Mouse (Mus musculus): ENCODE measurements at regions not wholly inside any gene's neighbourhood (a gene's known extent, or its start where the extent isn't known, plus 50 kb on each side); places are given as distances from the start of the nearest gene placed in this dataset.
"Not testable (repeated sequence)": the region's sequence is repeated elsewhere in the genome, so short reads cannot be mapped to it uniquely, and the experiment has no call there.

DNA sequence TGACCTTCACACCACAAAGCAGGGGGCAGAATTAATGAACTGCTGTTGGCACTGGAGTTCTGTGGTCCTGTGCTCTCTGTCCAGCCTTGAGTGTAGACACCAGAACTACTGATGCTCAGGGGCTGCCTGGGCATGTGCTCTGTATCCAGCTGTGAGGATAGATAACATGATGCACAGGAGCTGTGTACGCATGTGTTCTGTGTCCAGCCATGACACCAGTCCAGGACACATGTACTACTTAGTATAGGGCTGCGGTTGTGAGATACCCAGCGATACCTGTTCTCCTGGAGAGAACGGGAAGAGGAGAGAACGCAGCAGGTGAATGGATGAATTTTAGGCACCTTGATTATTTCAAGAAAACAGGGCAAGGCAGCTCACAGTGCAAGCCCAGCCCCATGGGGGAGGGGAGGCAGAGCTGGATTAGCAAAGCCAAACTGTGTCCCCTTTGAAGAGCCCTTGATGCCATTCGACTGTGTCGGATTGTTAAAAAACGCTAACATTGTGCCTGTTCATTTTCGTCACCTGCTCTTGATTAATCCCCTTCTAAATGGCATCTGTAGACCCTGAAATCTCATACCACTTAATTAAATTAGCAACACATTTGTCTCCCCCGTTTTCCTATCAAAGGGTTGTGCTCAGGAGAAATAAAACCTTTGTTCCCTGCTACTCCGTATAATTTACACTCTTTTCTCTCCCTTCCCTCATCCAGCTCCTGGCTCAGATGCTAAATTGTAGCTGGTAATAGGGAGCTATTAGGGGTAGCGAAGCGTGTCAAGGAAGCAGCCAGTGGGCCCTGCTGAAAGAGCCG, 218.8 kb upstream of the Irx4 start:
- TF ChIP-seq POLR2A (IDR thresholded peaks at IDR 0.05; ENCODE audit: borderline replicate concordance, extremely low read depth, low read depth, low read length): no peak
- TF ChIP-seq CTCF (IDR thresholded peaks at IDR 0.05; ENCODE audit: insufficient read depth, low read length): no peak
- no peaks in the 10 kb centered on the region for H3K4me1 ChIP-seq (ENCODE audit: control insufficient read depth, insufficient read depth, low read length)
- DNase-seq: no peak
- WGBS: 55% methylated on average over 14 of the region's 14 CpGs
- H3K4me3 ChIP-seq (replicated peaks; ENCODE audit: extremely low read depth, low read depth, low read length): no peak overlapping the region

DNA sequence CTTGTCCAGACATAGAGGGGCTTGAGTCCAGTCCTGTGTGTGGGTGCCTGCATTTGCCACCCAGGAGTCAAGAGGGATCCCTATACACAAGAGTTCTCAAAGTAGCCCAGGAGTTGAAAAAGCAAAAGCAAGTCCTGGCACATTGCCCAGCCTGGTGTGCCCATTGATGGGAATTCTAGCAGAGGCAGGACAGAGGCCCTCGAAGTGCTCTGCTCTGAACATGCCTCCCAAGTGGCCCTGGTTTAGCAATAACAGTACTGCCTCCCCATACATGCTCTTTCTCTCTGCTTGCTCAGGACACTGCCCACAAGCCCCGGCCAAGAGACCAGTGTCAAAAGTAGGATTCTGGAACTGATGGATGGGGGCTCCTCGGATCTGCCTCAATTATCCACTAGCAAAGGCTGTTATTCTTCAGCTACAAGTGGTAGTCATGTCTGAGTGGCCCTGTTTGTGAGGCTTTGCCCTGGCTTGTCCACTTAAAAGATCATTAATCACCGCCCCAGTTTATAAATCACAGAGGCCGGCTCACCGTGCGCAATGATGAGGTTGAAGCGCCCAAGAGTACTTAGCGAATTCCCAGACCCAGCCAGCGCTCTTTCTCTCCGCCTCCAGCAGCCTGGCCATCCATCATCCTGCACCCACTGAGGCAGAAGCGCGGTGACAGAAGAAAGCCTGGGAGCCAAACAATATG, 190.3 kb upstream of the Irx4 start:
- no peaks in the 10 kb centered on the region for H3K4me1 ChIP-seq (ENCODE audit: control insufficient read depth, insufficient read depth, low read length)
- no peak for DNase-seq
- 14% methylated on average over 13 of the region's 13 CpGs for WGBS
- H3K4me3 ChIP-seq (replicated peaks; ENCODE audit: extremely low read depth, low read depth, low read length): no peak overlapping the region
- TF ChIP-seq POLR2A (IDR thresholded peaks at IDR 0.05; ENCODE audit: borderline replicate concordance, extremely low read depth, low read depth, low read length): no peak
- TF ChIP-seq CTCF (IDR thresholded peaks at IDR 0.05; ENCODE audit: insufficient read depth, low read length): no peak

DNA sequence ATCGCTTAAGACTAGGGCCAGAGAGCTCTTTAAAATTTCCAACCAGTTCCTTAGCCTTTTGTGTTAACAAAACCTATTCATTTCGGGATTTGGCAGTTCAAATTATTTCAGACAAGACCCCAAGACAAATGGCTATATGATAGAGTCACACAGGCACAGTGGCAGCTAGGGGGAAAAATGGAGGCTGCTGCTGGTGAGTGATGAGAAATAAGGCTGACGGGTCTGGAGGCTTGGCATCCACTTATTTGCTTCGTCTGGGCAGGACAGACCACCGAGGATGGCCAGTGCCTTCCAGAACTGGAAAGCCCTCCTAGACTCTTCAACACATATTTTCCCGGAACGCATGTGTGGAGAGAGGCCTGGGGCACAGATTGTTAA, 189.8 kb upstream of the Irx4 start:
- whole genome bisulfite sequencing: 20% methylated on average over 7 of the region's 7 CpGs
- TF ChIP-seq POLR2A (IDR thresholded peaks at IDR 0.05; ENCODE audit: borderline replicate concordance, extremely low read depth, low read depth, low read length): no peak
- TF ChIP-seq CTCF (IDR thresholded peaks at IDR 0.05; ENCODE audit: insufficient read depth, low read length): no peak
- no peak for DNase-seq
- Histone ChIP-seq H3K4me3 (replicated peaks; ENCODE audit: extremely low read depth, low read depth, low read length) (no peak overlapping the region), H3K4me1 (ENCODE audit: control insufficient read depth, insufficient read depth, low read length) (no peaks in the 10 kb centered on the region)

DNA sequence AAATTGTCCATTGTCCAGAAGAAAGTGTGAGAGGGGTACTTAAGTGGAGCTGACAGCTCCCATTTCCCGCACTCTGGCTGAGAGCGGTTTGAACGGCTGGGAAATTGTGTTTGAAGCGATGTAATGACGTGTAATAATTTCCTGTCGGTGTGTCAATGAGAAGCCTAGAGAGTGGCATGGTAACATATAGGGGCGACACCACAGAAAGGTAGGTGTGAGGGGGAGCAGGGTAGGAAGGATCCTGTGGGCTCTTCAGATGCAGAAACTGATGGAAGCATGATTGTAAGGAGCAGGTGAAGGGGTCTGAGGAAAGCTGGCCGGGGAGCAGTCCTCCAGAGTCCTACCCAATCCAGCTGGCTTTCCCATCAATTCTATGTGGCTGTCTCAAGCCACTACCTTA, 189.2 kb upstream of the Irx4 start:
- no peak for DNase-seq
- 33% methylated on average over 8 of the region's 8 CpGs for WGBS

DNA sequence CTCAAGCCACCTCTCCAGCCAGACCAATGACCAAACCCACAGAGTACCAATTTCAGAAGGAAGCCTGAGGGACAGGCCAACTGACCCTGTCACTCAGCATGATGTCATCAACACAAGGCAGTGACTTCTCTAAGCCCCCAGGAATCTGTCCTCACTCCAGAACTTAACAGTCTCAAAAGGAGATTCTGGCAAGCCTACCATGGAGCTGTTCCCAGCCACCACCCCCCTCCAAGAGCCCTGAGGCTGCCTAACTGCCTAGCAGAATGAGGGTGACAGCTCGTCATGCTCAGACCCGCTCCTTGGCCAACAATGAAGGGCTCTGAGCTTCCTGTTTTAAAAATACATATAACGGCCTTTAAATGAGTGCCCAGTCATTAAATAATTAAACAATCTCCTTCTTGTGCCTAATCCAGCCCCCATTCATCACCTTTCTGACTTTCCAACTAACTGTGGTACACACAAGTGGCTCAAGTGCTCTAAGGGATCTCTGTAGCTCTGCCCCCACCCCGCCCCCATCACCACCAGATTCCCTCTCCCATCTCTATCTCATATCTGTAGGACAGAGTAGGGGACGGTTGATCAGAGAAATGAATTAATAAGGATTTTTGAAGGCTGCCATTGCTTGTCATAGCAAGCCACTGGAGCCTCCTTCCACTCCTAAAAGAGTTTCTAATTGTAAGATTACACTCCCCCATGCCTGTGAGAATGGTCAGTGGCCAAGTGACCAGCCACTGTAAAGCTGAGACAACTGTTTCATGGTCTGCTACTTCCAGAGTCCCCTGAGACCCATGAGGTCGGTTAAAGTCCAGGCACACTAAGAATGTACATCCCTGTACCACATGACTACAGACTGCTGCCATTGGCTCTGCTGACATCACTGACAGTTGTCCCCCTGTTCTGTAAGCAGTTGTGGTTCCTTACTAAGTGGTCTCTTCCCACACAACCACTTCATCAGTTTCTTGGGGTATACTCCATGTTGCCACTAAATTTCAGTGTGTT, 188.1 kb upstream of the Irx4 start:
- TF ChIP-seq POLR2A (IDR thresholded peaks at IDR 0.05; ENCODE audit: borderline replicate concordance, extremely low read depth, low read depth, low read length) (no peak), CTCF (IDR thresholded peaks at IDR 0.05; ENCODE audit: insufficient read depth, low read length) (no peak)
- H3K4me3 ChIP-seq (replicated peaks; ENCODE audit: extremely low read depth, low read depth, low read length): no peak overlapping the region
- 39% methylated on average over 6 of the region's 6 CpGs for WGBS
- no peak for DNase-seq
- H3K4me1 ChIP-seq (ENCODE audit: control insufficient read depth, insufficient read depth, low read length): no peaks in the 10 kb centered on the region

More for the DNA sequence above, 189.2 kb upstream of the Irx4 start:
- H3K4me1 ChIP-seq (ENCODE audit: control insufficient read depth, insufficient read depth, low read length): no peaks in the 10 kb centered on the region
- no peak overlapping the region for H3K4me3 ChIP-seq (replicated peaks; ENCODE audit: extremely low read depth, low read depth, low read length)
- TF ChIP-seq CTCF (IDR thresholded peaks at IDR 0.05; ENCODE audit: insufficient read depth, low read length) (no peak), POLR2A (IDR thresholded peaks at IDR 0.05; ENCODE audit: borderline replicate concordance, extremely low read depth, low read depth, low read length) (no peak)

DNA sequence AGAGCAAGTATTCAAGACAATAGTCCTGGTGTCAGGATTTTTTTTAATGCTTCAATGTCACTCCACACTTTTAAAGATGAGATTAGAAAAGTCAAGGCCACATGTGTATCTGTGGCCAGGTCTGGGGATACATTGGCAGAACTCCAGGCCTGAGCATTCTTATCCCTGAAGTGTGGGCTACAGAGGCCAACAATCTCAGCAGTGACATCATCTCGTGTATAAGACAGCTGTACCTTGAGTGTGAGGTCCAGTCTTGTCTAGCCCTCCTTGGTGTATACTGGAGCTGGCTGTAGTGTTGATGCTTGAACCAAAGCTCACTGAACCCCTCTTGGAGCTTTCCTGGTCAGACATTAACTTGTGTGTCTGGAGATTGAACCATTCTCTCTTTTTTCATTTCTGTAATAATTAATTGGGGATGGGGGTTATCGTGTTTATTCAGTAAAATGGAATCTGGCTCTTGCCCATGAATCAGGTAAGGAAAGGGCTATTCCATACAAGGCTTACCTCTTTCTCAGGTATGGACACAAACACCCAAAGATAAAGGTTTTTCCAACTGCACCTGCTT, 182.3 kb upstream of the Irx4 start:
- no peak for DNase-seq
- no peak for TF ChIP-seq POLR2A (IDR thresholded peaks at IDR 0.05; ENCODE audit: borderline replicate concordance, extremely low read depth, low read depth, low read length)
- 51% methylated on average over 2 of the region's 2 CpGs for WGBS
- Histone ChIP-seq H3K4me1 (ENCODE audit: control insufficient read depth, insufficient read depth, low read length) (no peaks in the 10 kb centered on the region), H3K4me3 (replicated peaks; ENCODE audit: extremely low read depth, low read depth, low read length) (no peak overlapping the region)

DNA sequence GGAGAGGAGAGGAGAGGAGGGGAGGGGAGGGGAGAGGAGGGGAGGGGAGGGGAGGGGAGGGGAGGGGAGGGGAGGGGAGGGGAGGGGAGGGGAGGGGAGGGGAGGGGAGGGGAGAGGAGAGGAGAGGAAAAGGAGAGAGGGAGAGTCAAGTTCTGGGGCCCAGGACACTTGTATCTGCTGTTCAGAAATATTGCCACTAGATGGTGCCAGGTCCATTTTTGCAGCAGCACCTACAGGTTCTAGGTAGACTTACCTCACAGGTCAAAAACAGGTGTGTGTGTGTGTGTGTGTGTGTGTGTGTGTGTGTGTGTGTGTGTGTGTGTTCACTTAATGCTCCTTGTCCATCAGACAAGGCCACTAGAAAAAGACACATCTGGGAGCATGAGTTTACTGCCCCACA, 172.5 kb upstream of the Irx4 start:
- H3K4me3 ChIP-seq (replicated peaks; ENCODE audit: extremely low read depth, low read depth, low read length); DNase-seq; H3K4me1 ChIP-seq (ENCODE audit: control insufficient read depth, insufficient read depth, low read length): not testable (repeated sequence)

DNA sequence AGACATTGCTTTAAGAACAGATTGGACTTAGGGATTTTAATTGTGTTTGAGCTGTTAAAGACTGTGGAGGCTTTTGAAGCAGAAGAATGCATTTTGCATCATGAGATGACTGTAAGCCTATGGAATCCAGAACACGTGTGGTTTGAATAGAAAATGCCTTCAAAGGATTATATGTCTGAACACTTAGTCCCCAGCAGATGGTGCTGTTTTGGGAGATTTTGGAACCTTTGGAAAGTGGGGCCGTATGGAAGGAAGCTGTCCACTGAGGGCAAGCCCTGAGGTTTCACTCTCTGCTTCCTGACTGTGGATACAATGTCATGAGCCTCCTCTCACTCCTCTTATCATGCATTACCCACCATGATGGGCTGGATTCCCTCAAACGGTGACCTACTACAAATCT, 168.4 kb upstream of the Irx4 start:
- 38% methylated on average over 3 of the region's 3 CpGs for WGBS
- H3K4me3 ChIP-seq (replicated peaks; ENCODE audit: extremely low read depth, low read depth, low read length): no peak overlapping the region
- no peaks in the 10 kb centered on the region for H3K4me1 ChIP-seq (ENCODE audit: control insufficient read depth, insufficient read depth, low read length)

DNA sequence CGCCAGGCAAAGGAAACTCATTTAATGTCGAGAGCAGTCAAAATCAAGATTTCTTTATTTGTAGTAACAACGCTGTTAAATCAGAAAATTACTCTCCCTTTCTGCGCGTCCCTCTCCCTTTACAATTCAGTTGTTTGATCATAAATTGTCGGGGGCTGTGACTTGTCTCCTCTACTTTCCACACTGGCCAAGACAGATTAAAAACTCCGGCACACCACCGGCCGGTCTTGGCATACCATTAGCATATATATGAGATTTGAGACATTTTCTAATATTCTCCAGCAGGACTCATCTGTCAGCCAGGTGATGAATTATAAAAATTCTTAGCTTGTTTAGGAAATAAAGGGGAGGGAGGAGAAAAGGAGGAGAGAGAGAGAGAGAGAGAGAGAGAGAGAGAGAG, 162.8 kb upstream of the Irx4 start:
- Histone ChIP-seq H3K4me3 (replicated peaks; ENCODE audit: extremely low read depth, low read depth, low read length) (no peak overlapping the region), H3K4me1 (ENCODE audit: control insufficient read depth, insufficient read depth, low read length) (no peaks in the 10 kb centered on the region)
- DNase-seq: no peak
- TF ChIP-seq CTCF (IDR thresholded peaks at IDR 0.05; ENCODE audit: insufficient read depth, low read length) (no peak), POLR2A (IDR thresholded peaks at IDR 0.05; ENCODE audit: borderline replicate concordance, extremely low read depth, low read depth, low read length) (no peak)
- WGBS: 83% methylated on average over 9 of the region's 9 CpGs

More for the DNA sequence above, 168.4 kb upstream of the Irx4 start:
- TF ChIP-seq CTCF (IDR thresholded peaks at IDR 0.05; ENCODE audit: insufficient read depth, low read length): no peak
- DNase-seq: no peak

All from lung, adult 2 months (tissue).